Mouse (Mus musculus): ENCODE measurements at regions not wholly inside any gene's neighbourhood (a gene's known extent, or its start where the extent isn't known, plus 50 kb on each side); places are given as distances from the start of the nearest gene placed in this dataset.

GRCm38 (mm10) chr10:99639022-99639421, 120.4 kb downstream of the Csl start:
- peak; percentile 41 to 51 for DNase-seq (ENCODE audit: low spot score in 2 of 2)

GRCm38 (mm10) chr10:99639469-99639868, 120.0 kb downstream of the Csl start:
- peak; percentile 42 to 54 for DNase-seq (ENCODE audit: low spot score in 2 of 2)

GRCm38 (mm10) chr10:99641784-99642183, 117.7 kb downstream of the Csl start:
- DNase-seq (ENCODE audit: low spot score in 2 of 2), result peak; percentile 86 to 87

DNA sequence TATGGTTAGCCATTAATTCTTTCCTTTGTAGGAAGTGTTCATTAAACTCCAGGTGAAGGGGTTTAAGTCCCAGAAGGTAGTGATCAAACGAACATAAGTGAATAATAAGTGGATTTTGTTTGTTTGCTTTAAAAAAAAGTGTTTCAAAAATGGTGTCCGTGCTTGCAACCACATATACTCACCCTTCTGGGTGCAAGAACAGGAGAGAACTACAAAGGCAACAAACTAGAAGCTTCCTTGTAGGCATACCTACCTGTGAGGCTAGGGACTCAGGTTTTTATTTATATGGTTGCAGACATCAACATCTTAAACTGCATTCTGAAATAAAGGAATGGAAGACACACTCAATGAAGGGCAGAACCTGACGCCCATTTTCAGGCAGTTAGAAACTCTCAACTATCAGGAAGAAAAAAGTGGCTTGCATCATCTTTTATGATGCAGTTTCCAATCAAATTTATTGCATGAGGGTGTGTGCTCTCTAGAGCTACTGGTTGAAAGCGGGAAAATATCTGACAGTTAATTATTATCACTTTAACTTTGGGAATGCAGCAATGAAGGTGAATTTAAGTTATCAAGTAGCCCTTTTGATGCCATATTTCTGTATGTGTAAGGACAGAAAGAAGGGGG, 117.1 kb downstream of the Csl start:
- no peak for DNase-seq (ENCODE audit: low spot score in 2 of 2)

DNA sequence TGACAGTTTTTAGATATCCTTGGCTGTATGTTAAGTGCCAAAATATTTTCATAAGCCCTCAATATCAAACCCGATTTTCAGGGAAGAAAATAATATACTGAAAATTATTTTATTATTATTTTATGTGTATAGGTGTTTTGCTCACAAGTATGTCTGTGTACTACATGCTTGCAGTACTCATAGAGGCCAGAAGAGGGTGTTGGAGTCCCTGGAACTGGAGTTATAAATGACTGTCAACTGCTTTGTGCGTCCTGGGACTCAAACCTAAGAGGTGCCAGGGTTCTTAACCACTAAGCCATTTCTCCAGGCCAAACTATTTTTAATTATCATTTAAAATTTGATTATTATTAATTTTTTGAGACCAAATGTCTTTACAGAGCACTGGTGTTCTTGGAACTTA, 114.5 kb downstream of the Csl start:
- no peak for DNase-seq (ENCODE audit: low spot score in 2 of 2)

DNA sequence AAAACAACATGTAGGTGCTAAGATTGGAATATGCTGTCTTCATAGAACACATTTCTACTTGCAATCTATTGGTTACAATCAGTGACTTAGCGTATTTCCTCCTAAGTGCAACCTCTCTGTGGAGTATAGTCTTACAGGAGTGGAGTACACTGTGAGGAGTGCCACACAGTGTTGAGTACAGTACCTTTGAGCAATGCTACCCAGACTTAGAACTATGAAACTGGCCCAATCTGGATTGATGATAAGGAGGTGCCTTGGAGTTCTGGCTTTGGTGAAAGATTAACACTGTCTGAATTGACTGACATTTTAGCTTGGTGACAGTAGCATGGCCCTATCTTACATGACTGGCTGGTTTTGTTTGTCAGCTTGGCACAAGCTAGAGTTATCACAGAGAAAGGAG, 107.4 kb downstream of the Csl start:
- DNase-seq (ENCODE audit: low spot score in 2 of 2), result no peak

DNA sequence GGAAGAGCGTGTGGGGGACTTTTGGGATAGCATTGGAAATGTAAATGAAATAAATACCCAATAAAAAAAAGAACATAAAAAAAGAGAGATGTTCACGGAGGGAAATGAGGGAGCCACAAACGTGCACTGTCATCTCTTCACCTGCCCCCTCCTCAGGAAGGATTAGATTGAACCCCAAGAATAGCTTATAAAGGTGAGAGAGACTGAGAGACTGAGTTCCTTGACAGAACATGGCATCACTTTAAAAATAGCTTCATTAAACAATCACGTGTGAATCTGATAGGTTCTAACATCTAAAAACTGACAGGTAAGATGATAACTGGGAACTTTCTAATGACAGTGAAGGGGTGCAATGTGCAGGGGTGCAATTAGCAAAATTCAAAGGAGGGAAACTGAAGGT, 105.2 kb downstream of the Csl start:
- no peak for DNase-seq (ENCODE audit: low spot score in 2 of 2)

DNA sequence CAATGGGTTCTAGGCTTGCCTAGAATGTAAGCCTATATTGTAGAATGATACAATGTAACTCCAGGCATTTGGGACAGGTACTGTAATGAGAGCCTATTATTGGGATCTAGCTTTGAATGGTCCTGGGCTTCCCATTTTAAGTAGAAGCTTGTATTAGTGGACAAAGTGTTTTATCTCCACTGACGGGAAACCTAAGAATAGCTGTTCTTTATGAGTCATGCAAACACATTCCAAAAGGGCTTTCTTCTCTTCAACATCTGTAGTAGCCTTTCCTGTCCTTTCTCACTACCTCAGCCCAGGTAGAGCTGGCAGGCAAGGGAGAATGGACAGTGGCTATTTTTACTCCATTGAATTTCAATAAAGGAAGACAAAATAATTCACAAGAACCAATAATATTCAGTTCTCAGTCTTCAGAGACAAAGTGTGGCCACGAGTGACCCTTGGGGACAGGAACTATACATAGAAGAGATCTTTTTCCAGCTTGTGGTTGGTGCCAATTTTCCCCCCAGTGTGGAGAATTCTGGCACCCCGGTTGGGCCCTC, 82.8 kb downstream of the Csl start:
- DNase-seq (ENCODE audit: low spot score in 2 of 2), result no peak

GRCm38 (mm10) chr10:99678096-99678495, 81.4 kb downstream of the Csl start:
- DNase-seq (ENCODE audit: low spot score in 2 of 2), result peak; percentile 68 to 75

- no peak for DNase-seq (ENCODE audit: low spot score in 2 of 2)
These were observed 79.6 kb downstream of the Csl start for GRCm38 (mm10) chr10:99679813-99680212.

DNA sequence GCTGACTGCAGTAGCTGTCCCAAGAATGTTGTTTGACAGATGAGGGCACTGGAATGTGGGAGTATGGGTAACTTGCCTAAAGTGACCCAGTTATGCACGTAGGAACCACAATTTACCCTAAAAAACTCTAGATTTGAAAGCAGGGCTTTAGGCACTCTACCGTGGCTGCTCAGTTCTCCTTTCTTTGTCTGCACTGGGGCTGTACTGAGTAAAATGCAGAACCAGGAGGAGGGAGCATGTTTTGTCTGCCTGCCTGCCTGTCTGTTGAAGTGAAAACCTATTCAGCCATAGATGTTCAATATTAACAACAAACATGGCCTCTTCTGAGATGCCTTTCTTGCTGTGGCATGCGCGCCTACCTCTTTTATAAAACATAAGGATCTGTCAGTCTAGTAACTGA, 77.5 kb downstream of the Csl start:
- DNase-seq (ENCODE audit: low spot score in 2 of 2), result no peak

- no peak for DNase-seq (ENCODE audit: low spot score in 2 of 2)
These were observed 77.1 kb downstream of the Csl start for GRCm38 (mm10) chr10:99682350-99682749.

GRCm38 (mm10) chr10:99683310-99683709, 76.1 kb downstream of the Csl start:
- no peak for DNase-seq (ENCODE audit: low spot score in 2 of 2)

DNA sequence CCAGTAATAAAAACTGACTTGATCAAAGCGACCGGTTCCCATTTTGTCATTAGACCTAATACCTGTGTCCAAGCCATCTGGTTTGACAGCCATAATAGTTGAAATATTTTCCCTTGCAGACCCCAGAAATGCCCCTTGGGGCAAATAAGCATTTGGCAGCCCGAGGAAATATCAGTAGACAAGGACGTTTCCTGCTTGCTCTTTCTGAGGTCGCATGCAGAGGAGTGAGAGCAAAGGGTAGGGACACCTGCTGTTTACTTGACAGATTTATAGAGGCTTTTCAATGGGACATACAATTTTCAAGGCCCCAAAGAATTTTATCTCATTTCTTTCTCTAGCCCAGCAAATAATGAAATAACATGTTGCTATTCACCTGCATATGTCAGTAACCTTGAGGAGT, 73.5 kb downstream of the Csl start:
- no peak for DNase-seq (ENCODE audit: low spot score in 2 of 2)

DNA sequence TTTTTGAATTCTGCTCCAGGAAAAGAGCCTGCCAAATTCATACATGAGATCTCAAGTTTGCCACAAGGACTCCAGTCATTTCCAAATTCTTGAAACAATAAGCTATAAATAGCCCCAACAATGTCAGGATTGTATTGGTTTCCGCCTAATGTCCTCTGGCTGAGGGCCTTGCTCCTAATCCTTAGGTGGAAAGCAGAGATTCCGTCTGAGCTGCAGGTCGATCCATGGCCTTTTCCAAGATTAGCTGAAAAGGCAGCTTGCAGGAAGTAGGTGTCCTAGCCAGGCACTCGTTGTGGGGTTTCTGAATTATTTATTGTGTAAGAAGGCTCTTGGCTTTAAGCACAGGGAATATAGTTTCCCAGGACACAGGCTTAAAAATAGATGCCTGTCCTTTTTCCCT, 72.4 kb downstream of the Csl start:
- no peak for DNase-seq (ENCODE audit: low spot score in 2 of 2)

- DNase-seq (ENCODE audit: low spot score in 2 of 2), result no peak
These were observed 61.8 kb downstream of the Csl start for GRCm38 (mm10) chr10:99697696-99698095.

- no peak for DNase-seq (ENCODE audit: low spot score in 2 of 2)
These were observed 60.0 kb downstream of the Csl start for GRCm38 (mm10) chr10:99699498-99699897.

GRCm38 (mm10) chr10:99700052-99700777, 59.2 kb downstream of the Csl start:
- DNase-seq (ENCODE audit: low spot score in 2 of 2), result no peak

Measured in right cerebral cortex, postnatal 10 days (tissue).